Comparison of ENCODE assay signal across 15 mouse cellular contexts in the genomic region with DNA sequence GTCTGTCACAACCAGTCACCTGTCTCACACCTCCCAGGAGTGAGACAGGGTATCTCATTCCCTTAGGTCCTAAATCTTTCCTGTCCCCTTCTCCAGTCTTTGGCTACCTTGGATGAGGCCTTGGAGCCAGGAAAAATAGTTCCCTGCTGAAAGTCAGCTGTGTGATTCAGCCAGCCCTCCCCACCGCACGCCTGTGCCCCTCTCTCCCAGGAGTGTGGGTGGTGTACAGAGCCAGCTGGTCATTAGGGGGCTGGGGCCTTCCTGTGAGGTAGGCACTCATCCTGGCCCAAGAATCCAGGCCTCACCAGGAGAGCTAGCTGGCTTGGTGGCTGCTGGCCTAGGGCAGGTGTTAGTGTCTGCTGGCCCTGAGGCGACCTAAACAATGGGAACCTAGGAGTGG. TPM values are rescaled to one million over a fixed set of nuclear protein-coding genes. Genes with fewer than 3 reads are reported as not detected.
A peak's percentile ranks its signal among the peaks of the same experiment; 100 is the strongest.
DNase-seq lines count a peak whose midpoint lies in the region; ATAC-seq and TF ChIP-seq lines count a peak whose summit lies in the region.
"Had no signal": no experiment of that assay in that cellular context is flagged by ENCODE, and none has a peak within 500 bp of the region (broad histone marks: within the 10 kb centered on the region; RNA-seq: fewer than 3 reads in every experiment).

No protein-coding gene starts in this region.

- H3K36me3 ChIP-seq in heart, embryonic 13.5 days = peaks cover 82% of the 10 kb centered on the region
- peaks cover 23% of the 10 kb centered on the region for H3K36me3 ChIP-seq in spleen, adult 2 months (ENCODE audit: control insufficient read depth, insufficient read depth, low read length)
- peaks cover 22% of the 10 kb centered on the region for H3K36me3 ChIP-seq in stomach, embryonic 16.5 days (ENCODE audit: control insufficient read depth, insufficient read depth, low read length)
- H3K36me3 ChIP-seq in midbrain, postnatal 0 days (ENCODE audit: insufficient read depth, low read length) = peaks cover 64% of the 10 kb centered on the region
- peaks cover 73% of the 10 kb centered on the region for H3K36me3 ChIP-seq in hindbrain, embryonic 12.5 days

- no peak overlapping the region for H3K4me2 ChIP-seq in heart, embryonic 13.5 days
- H3K4me2 ChIP-seq in stomach, embryonic 16.5 days (ENCODE audit: low read depth, low read length) = no peak overlapping the region
- no peak overlapping the region for H3K4me2 ChIP-seq in midbrain, postnatal 0 days (ENCODE audit: low read depth, low read length, poor library complexity, severe bottlenecking)
- H3K4me2 ChIP-seq in hindbrain, embryonic 12.5 days (replicated peaks) = no peak overlapping the region
- H3K4me2 ChIP-seq: limb, embryonic 15.5 days had no signal

- no peaks in the 10 kb centered on the region for H3K27me3 ChIP-seq in heart, embryonic 13.5 days (replicated peaks)
- H3K27me3 ChIP-seq in spleen, adult 2 months (ENCODE audit: control insufficient read depth, insufficient read depth, low read length) = no peaks in the 10 kb centered on the region
- no peaks in the 10 kb centered on the region for H3K27me3 ChIP-seq in stomach, embryonic 16.5 days (ENCODE audit: control insufficient read depth, insufficient read depth, low read length)
- no peaks in the 10 kb centered on the region for H3K27me3 ChIP-seq in midbrain, postnatal 0 days (ENCODE audit: insufficient read depth, low read length)
- no peaks in the 10 kb centered on the region for H3K27me3 ChIP-seq in hindbrain, embryonic 12.5 days
- H3K27me3 ChIP-seq: limb, embryonic 15.5 days had no signal

- 85% methylated on average over 3 of the region's 3 CpGs for WGBS in heart, embryonic 13.5 days
- WGBS in spleen, adult 2 months = 64% methylated on average over 3 of the region's 3 CpGs
- 68% methylated on average over 3 of the region's 3 CpGs for WGBS in stomach, embryonic 16.5 days
- 87% methylated on average over 3 of the region's 3 CpGs for WGBS in midbrain, postnatal 0 days
- 86% methylated on average over 3 of the region's 3 CpGs for WGBS in hindbrain, embryonic 12.5 days

- no peaks in the 10 kb centered on the region for H3K9me3 ChIP-seq in heart, embryonic 13.5 days
- H3K9me3 ChIP-seq in stomach, embryonic 16.5 days (replicated peaks; ENCODE audit: control insufficient read depth, low read length) = no peaks in the 10 kb centered on the region
- H3K9me3 ChIP-seq in midbrain, postnatal 0 days (ENCODE audit: low read length) = no peaks in the 10 kb centered on the region
- H3K9me3 ChIP-seq in hindbrain, embryonic 12.5 days (replicated peaks) = no peaks in the 10 kb centered on the region
- H3K9me3 ChIP-seq: limb, embryonic 15.5 days had no signal

- intact Hi-C loops in heart, postnatal 14 days (cut with DNase I) = no loop called here

- ATAC-seq in heart, embryonic 13.5 days (ENCODE audit: extremely low read depth, insufficient number of reproducible peaks, low FRiP score, low TSS enrichment) = no peak
- no peak for ATAC-seq in stomach, embryonic 16.5 days (ENCODE audit: insufficient read depth, low FRiP score)
- ATAC-seq in midbrain, postnatal 0 days (ENCODE audit: low FRiP score) = no peak
- ATAC-seq in hindbrain, embryonic 12.5 days (ENCODE audit: low FRiP score) = no peak

- DNase-seq in heart, postnatal 14 days = no peak
- DNase-seq in spleen, adult 2 months (ENCODE audit: low read depth in 1 of 2, low spot score in 2 of 2) = no peak
- DNase-seq in spleen, postnatal 10 days (ENCODE audit: low spot score in 2 of 2) = no peak
- no peak for DNase-seq in midbrain, postnatal 0 days (ENCODE audit: low spot score)
- DNase-seq: cerebellum, adult 11 months; right cerebral cortex, postnatal 14 days had no signal

- H3K4me3 ChIP-seq in heart, embryonic 13.5 days = no peak overlapping the region
- no peak overlapping the region for H3K4me3 ChIP-seq in spleen, adult 2 months (ENCODE audit: extremely low read depth, insufficient read depth, insufficient read length)
- no peak overlapping the region for H3K4me3 ChIP-seq in embryonic fibroblast, embryonic 13.5 days (ENCODE audit: insufficient read depth, low read length)
- no peak overlapping the region for H3K4me3 ChIP-seq in stomach, embryonic 16.5 days (replicated peaks; ENCODE audit: low read length)
- H3K4me3 ChIP-seq in midbrain, postnatal 0 days (ENCODE audit: low read depth, low read length) = no peak overlapping the region
- no peak overlapping the region for H3K4me3 ChIP-seq in hindbrain, embryonic 12.5 days
- H3K4me3 ChIP-seq: limb, embryonic 15.5 days had no signal

- H3K27ac ChIP-seq in heart, embryonic 13.5 days (replicated peaks) = peak overlapping the region; percentile 60
- peak overlapping the region; percentile 91 for H3K27ac ChIP-seq in spleen, adult 2 months (ENCODE audit: insufficient read depth, low read length)
- H3K27ac ChIP-seq in embryonic fibroblast, embryonic 13.5 days (ENCODE audit: insufficient read depth, low read length) = peak overlapping the region; percentile 30
- peak overlapping the region; percentile 96 for H3K27ac ChIP-seq in stomach, embryonic 16.5 days (ENCODE audit: low read length)
- H3K27ac ChIP-seq in midbrain, postnatal 0 days (ENCODE audit: low read depth, low read length) = no peak overlapping the region
- no peak overlapping the region for H3K27ac ChIP-seq in hindbrain, embryonic 12.5 days

- peak overlapping the region; percentile 28; the same call in 1 of the 2 replicates for H3K9ac ChIP-seq in heart, embryonic 13.5 days
- H3K9ac ChIP-seq in stomach, embryonic 16.5 days (ENCODE audit: low read length) = peak overlapping the region; percentile 57
- no peak overlapping the region for H3K9ac ChIP-seq in midbrain, postnatal 0 days (replicated peaks; ENCODE audit: low read length, poor library complexity, severe bottlenecking)
- no peak overlapping the region for H3K9ac ChIP-seq in hindbrain, embryonic 12.5 days
- H3K9ac ChIP-seq: limb, embryonic 15.5 days had no signal

- TF ChIP-seq POLR2A in spleen, adult 2 months (IDR thresholded peaks at IDR 0.05; ENCODE audit: low read depth, low read length) = no peak
- TF ChIP-seq POLR2A in embryonic fibroblast, embryonic 13.5 days (IDR thresholded peaks at IDR 0.05; ENCODE audit: low read depth, low read length) = no peak

- no peak for TF ChIP-seq CTCF in spleen, adult 2 months (IDR thresholded peaks at IDR 0.05; ENCODE audit: extremely low read depth, insufficient read depth, insufficient read length, insufficient replicate concordance)
- no peak for TF ChIP-seq CTCF in embryonic fibroblast, embryonic 13.5 days (IDR thresholded peaks at IDR 0.05; ENCODE audit: borderline replicate concordance, insufficient read depth, low read length)
- TF ChIP-seq CTCF in midbrain, postnatal 0 days (IDR thresholded peaks at IDR 0.05) = no peak

- H3K4me1 ChIP-seq in heart, embryonic 13.5 days = peaks cover 38% of the 10 kb centered on the region
- peaks cover 40% of the 10 kb centered on the region; the same call in 1 of the 2 replicates for H3K4me1 ChIP-seq in spleen, adult 2 months (ENCODE audit: control insufficient read depth, insufficient read depth, insufficient read length)
- peaks cover 13% of the 10 kb centered on the region for H3K4me1 ChIP-seq in embryonic fibroblast, embryonic 13.5 days (ENCODE audit: control insufficient read depth, insufficient read depth, low read length)
- peaks cover 20% of the 10 kb centered on the region; the same call in 1 of the 2 replicates for H3K4me1 ChIP-seq in stomach, embryonic 16.5 days (ENCODE audit: control insufficient read depth, insufficient read depth, low read length)
- no peaks in the 10 kb centered on the region for H3K4me1 ChIP-seq in midbrain, postnatal 0 days (ENCODE audit: insufficient read depth, low read length)
- H3K4me1 ChIP-seq in hindbrain, embryonic 12.5 days = peaks cover 6% of the 10 kb centered on the region; the same call in 1 of the 2 replicates

RNA-seq across cellular contexts. Expression of gene Gm28035, which starts 12.2 kb away (rescaled TPM):
- polyA plus RNA-seq in heart, embryonic 13.5 days (2015; fragmentation: Nextera tagmentation; extraction: Ambion mirVana) = 0.19 and 0.27 TPM in 2 replicates
- 1 to 10 TPM; 4.1 to 4.6 TPM for total RNA-seq in heart, postnatal 14 days (2021)
- 6.0 and 9.6 TPM in 2 replicates for polyA plus RNA-seq in spleen, adult 2 months (2012; rRNA removed)
- 2.3 and 5.8 TPM in 2 replicates for polyA plus RNA-seq in embryonic fibroblast, embryonic 13.5 days (2011; ENCODE audit: insufficient read length, low read depth, missing spikeins)
- 0.24 and 0.30 TPM in 2 replicates for polyA plus RNA-seq in stomach, embryonic 16.5 days (2015; fragmentation: Nextera tagmentation; extraction: Ambion mirVana)
- 3.4 and 6.0 TPM in 2 replicates for total RNA-seq in midbrain, postnatal 0 days (2014; rRNA removed)
- polyA plus RNA-seq in midbrain, postnatal 0 days (2015; fragmentation: Nextera tagmentation; extraction: Ambion mirVana) = 0.09 and 0.11 TPM in 2 replicates
- polyA plus RNA-seq in hindbrain, embryonic 12.5 days (2016; fragmentation: Nextera tagmentation; extraction: Ambion mirVana) = 0.30 and 0.36 TPM in 2 replicates

RNA-seq across cellular contexts. Expression of gene Phyhd1, which starts 13.5 kb away (rescaled TPM):
- 7.0 and 8.2 TPM in 2 replicates for polyA plus RNA-seq in heart, embryonic 13.5 days (2015; fragmentation: Nextera tagmentation; extraction: Ambion mirVana)
- 10 to 100 TPM; 50.1 to 66.9 TPM for total RNA-seq in heart, postnatal 14 days (2021)
- 18.1 and 24.1 TPM in 2 replicates for polyA plus RNA-seq in spleen, adult 2 months (2012; rRNA removed)
- 81.8 and 101 TPM in 2 replicates for polyA plus RNA-seq in embryonic fibroblast, embryonic 13.5 days (2011; ENCODE audit: insufficient read length, low read depth, missing spikeins)
- 13.3 and 13.5 TPM in 2 replicates for polyA plus RNA-seq in stomach, embryonic 16.5 days (2015; fragmentation: Nextera tagmentation; extraction: Ambion mirVana)
- total RNA-seq in midbrain, postnatal 0 days (2014; rRNA removed) = 7.2 and 9.0 TPM in 2 replicates
- polyA plus RNA-seq in midbrain, postnatal 0 days (2015; fragmentation: Nextera tagmentation; extraction: Ambion mirVana) = 3.9 and 4.4 TPM in 2 replicates
- polyA plus RNA-seq in hindbrain, embryonic 12.5 days (2016; fragmentation: Nextera tagmentation; extraction: Ambion mirVana) = 5.0 and 5.6 TPM in 2 replicates

RNA-seq across cellular contexts. Expression of gene Lrrc8a, which starts 15.0 kb away (rescaled TPM):
- polyA plus RNA-seq in heart, embryonic 13.5 days (2015; fragmentation: Nextera tagmentation; extraction: Ambion mirVana) = 39.6 and 41.9 TPM in 2 replicates
- 10 to 100 TPM; 90.1 to 90.5 TPM for total RNA-seq in heart, postnatal 14 days (2021)
- 22.1 and 25.6 TPM in 2 replicates for polyA plus RNA-seq in spleen, adult 2 months (2012; rRNA removed)
- 40.7 and 41.7 TPM in 2 replicates for polyA plus RNA-seq in embryonic fibroblast, embryonic 13.5 days (2011; ENCODE audit: insufficient read length, low read depth, missing spikeins)
- polyA plus RNA-seq in stomach, embryonic 16.5 days (2015; fragmentation: Nextera tagmentation; extraction: Ambion mirVana) = 34.0 and 40.1 TPM in 2 replicates
- total RNA-seq in midbrain, postnatal 0 days (2014; rRNA removed) = 52.5 and 65.4 TPM in 2 replicates
- polyA plus RNA-seq in midbrain, postnatal 0 days (2015; fragmentation: Nextera tagmentation; extraction: Ambion mirVana) = 55.3 and 56.0 TPM in 2 replicates
- 39.3 and 42.2 TPM in 2 replicates for polyA plus RNA-seq in hindbrain, embryonic 12.5 days (2016; fragmentation: Nextera tagmentation; extraction: Ambion mirVana)

RNA-seq across cellular contexts. Expression of gene Gm28038, which starts 28.3 kb away (rescaled TPM):
- polyA plus RNA-seq in heart, embryonic 13.5 days (2015; fragmentation: Nextera tagmentation; extraction: Ambion mirVana) = not detected in 2 replicates
- 1 to 10 TPM in 1 of 2 experiments, not detected in 1; 2.2 TPM for total RNA-seq in heart, postnatal 14 days (2021)
- polyA plus RNA-seq in spleen, adult 2 months (2012; rRNA removed) = not detected in 2 replicates
- polyA plus RNA-seq in embryonic fibroblast, embryonic 13.5 days (2011; ENCODE audit: insufficient read length, low read depth, missing spikeins) = 37.7 and 57.8 TPM in 2 replicates
- not detected in 2 replicates for polyA plus RNA-seq in stomach, embryonic 16.5 days (2015; fragmentation: Nextera tagmentation; extraction: Ambion mirVana)
- not detected in 2 replicates for total RNA-seq in midbrain, postnatal 0 days (2014; rRNA removed)
- not detected in 2 replicates for polyA plus RNA-seq in midbrain, postnatal 0 days (2015; fragmentation: Nextera tagmentation; extraction: Ambion mirVana)
- polyA plus RNA-seq in hindbrain, embryonic 12.5 days (2016; fragmentation: Nextera tagmentation; extraction: Ambion mirVana) = not detected in 2 replicates
- total RNA-seq: gastrocnemius, postnatal 4 days; neutrophil, adult 5-6 weeks had no signal
- polyA plus RNA-seq: heart, postnatal 0 days; limb, embryonic 15.5 days; lung, embryonic 16.5 days had no signal

RNA-seq across cellular contexts. Expression of gene Dolk, which starts 33.6 kb away (rescaled TPM):
- 27.8 and 30.3 TPM in 2 replicates for polyA plus RNA-seq in heart, embryonic 13.5 days (2015; fragmentation: Nextera tagmentation; extraction: Ambion mirVana)
- 10 to 100 TPM; 24.5 to 24.7 TPM for total RNA-seq in heart, postnatal 14 days (2021)
- polyA plus RNA-seq in spleen, adult 2 months (2012; rRNA removed) = 11.0 and 11.6 TPM in 2 replicates
- polyA plus RNA-seq in embryonic fibroblast, embryonic 13.5 days (2011; ENCODE audit: insufficient read length, low read depth, missing spikeins) = 20.0 and 20.7 TPM in 2 replicates
- polyA plus RNA-seq in stomach, embryonic 16.5 days (2015; fragmentation: Nextera tagmentation; extraction: Ambion mirVana) = 32.4 and 34.0 TPM in 2 replicates
- total RNA-seq in midbrain, postnatal 0 days (2014; rRNA removed) = 35.4 and 44.7 TPM in 2 replicates
- polyA plus RNA-seq in midbrain, postnatal 0 days (2015; fragmentation: Nextera tagmentation; extraction: Ambion mirVana) = 38.7 and 42.9 TPM in 2 replicates
- polyA plus RNA-seq in hindbrain, embryonic 12.5 days (2016; fragmentation: Nextera tagmentation; extraction: Ambion mirVana) = 25.5 and 26.2 TPM in 2 replicates

Comparison
In these comparisons a context has a peak if more than half of its experiments do, and no peak if none do; other contexts are left out.
1. H3K27ac ChIP-seq: peak in heart, embryonic 13.5 days (single experiment), spleen, adult 2 months (single experiment), embryonic fibroblast, embryonic 13.5 days (single experiment) and stomach, embryonic 16.5 days (single experiment); none in midbrain, postnatal 0 days (single experiment) and hindbrain, embryonic 12.5 days (single experiment).
2. H3K9ac ChIP-seq: peak in heart, embryonic 13.5 days (single experiment) and stomach, embryonic 16.5 days (single experiment); none in midbrain, postnatal 0 days (single experiment) and hindbrain, embryonic 12.5 days (single experiment).